7 mouse cellular contexts compared by ENCODE assay signal in the genomic region with DNA sequence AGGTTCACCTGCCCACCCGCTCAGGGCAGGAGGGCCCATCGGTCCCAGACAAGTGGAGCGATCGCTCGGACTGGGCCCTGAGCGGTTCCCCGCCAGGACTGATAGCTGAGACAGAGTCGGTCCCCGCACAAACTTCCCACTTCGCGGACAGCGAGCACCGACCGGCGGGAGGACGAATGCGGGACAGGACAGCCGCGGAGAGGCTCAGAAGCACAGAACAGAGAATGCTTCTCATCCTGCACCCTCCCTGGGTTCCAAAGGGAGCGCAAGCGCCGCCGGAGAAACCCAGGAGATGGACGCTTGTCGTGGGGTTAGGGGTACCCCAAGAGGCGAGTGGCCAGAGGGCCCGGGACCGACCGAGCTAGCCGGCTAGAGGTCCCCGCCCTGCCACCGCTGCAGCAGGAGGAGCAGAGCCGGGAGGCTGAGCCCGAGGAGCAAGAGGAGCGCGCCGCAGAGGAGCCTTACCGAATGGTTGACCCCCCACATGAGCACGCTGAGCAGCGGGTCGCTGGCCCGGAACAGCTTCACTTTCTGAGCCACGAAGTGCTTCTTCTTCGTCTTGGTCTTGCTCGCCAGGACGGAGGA. TPM values are rescaled to one million over a fixed set of nuclear protein-coding genes. Genes with fewer than 3 reads are reported as not detected.
DNase-seq lines count a peak whose midpoint lies in the region; ATAC-seq and TF ChIP-seq lines count a peak whose summit lies in the region.

No protein-coding gene starts in this region.

- DNase-seq in adrenal gland, adult 8-10 months, result peak; percentile 30
- peak; percentile 34 for DNase-seq in heart, postnatal 0 days (ENCODE audit: low spot score)
- DNase-seq in layer of hippocampus, adult 9-11 months, result peak; percentile 24
- peak; percentile 59 to 65 for DNase-seq in lung, postnatal 4 days
- DNase-seq in retina, embryonic 14.5 days (ENCODE audit: low spot score), result peak; percentile 69

- peak; percentile 59 for ATAC-seq in erythroid progenitor cell, adult 5-6 weeks (replicated peaks; ENCODE audit: low FRiP score, poor library complexity, severe bottlenecking)
- ATAC-seq in heart, postnatal 0 days (ENCODE audit: insufficient read depth, low read depth), result peak; percentile 62

- WGBS in heart, postnatal 0 days, result under 1% methylated on average over 43 of the region's 46 CpGs

- H3K4me2 ChIP-seq in heart, postnatal 0 days (ENCODE audit: low read depth, low read length), result peak overlapping the region; percentile 94

- H3K4me3 ChIP-seq in ES-Bruce4 (ENCODE audit: low read depth, low read length), result peak overlapping the region; percentile 82
- H3K4me3 ChIP-seq in heart, postnatal 0 days (ENCODE audit: low read depth, low read length), result peak overlapping the region; percentile 86

- H3K9ac ChIP-seq in ES-Bruce4 (ENCODE audit: low read depth, poor library complexity, severe bottlenecking), result peak overlapping the region; percentile 50
- peak overlapping the region; percentile 74 for H3K9ac ChIP-seq in heart, postnatal 0 days (replicated peaks; ENCODE audit: low read depth, low read length)

- H3K9me3 ChIP-seq in ES-Bruce4 (replicated peaks; ENCODE audit: control insufficient read depth, insufficient read depth, low read length, poor library complexity, severe bottlenecking), result no peaks in the 10 kb centered on the region
- no peaks in the 10 kb centered on the region for H3K9me3 ChIP-seq in heart, postnatal 0 days (replicated peaks; ENCODE audit: control insufficient read depth, low read length)

- no peak for TF ChIP-seq EP300 in ES-Bruce4 (IDR thresholded peaks at IDR 0.05; ENCODE audit: insufficient read depth, low read depth, low read length)
- TF ChIP-seq EP300 in heart, postnatal 0 days (IDR thresholded peaks at IDR 0.05; ENCODE audit: low read depth), result no peak

- H3K27me3 ChIP-seq in ES-Bruce4 (ENCODE audit: control insufficient read depth, insufficient read depth, low read length, poor library complexity, severe bottlenecking), result peaks cover 3% of the 10 kb centered on the region; the same call in 1 of the 2 replicates
- no peaks in the 10 kb centered on the region for H3K27me3 ChIP-seq in heart, postnatal 0 days (ENCODE audit: control insufficient read depth, insufficient read depth, low read length)

- no peak overlapping the region for H3K27ac ChIP-seq in ES-Bruce4 (ENCODE audit: insufficient read depth, low read length)
- peak overlapping the region; percentile 91 for H3K27ac ChIP-seq in heart, postnatal 0 days (ENCODE audit: low read depth)

- TF ChIP-seq POLR2A in ES-Bruce4 (IDR thresholded peaks at IDR 0.05; ENCODE audit: insufficient read depth, low read length), result no peak

- H3K36me3 ChIP-seq in ES-Bruce4 (ENCODE audit: control insufficient read depth, insufficient read depth, low read length, poor library complexity, severe bottlenecking), result no peaks in the 10 kb centered on the region
- no peaks in the 10 kb centered on the region for H3K36me3 ChIP-seq in heart, postnatal 0 days (replicated peaks; ENCODE audit: control insufficient read depth, insufficient read depth, low read length)

- no peaks in the 10 kb centered on the region for H3K4me1 ChIP-seq in ES-Bruce4 (ENCODE audit: control insufficient read depth, insufficient read depth, low read length)
- peaks cover 22% of the 10 kb centered on the region for H3K4me1 ChIP-seq in heart, postnatal 0 days (ENCODE audit: control insufficient read depth, insufficient read depth)

- no peak for TF ChIP-seq CTCF in ES-Bruce4 (IDR thresholded peaks at IDR 0.05; ENCODE audit: low read depth, low read length)
- no peak for TF ChIP-seq CTCF in heart, postnatal 0 days (IDR thresholded peaks at IDR 0.05; ENCODE audit: low read depth)

RNA-seq across cellular contexts. Expression of a gene that starts 0.4 kb away (rescaled TPM):
- 6.3 and 9.6 TPM in 2 replicates for polyA plus RNA-seq in ES-Bruce4 (2011; ENCODE audit: insufficient read depth, insufficient read length, low read depth, missing spikeins)
- 10 to 100 TPM; 35.3 to 46.5 (median 39.4) TPM for total RNA-seq in adrenal gland, adult 8-10 months (2022)
- total RNA-seq in erythroid progenitor cell, adult 5-6 weeks (2015; ENCODE audit: low replicate concordance), result 101 and 117 TPM in 2 replicates
- 61.7 and 82.0 TPM in 2 replicates for total RNA-seq in erythroid progenitor cell, adult 5-6 weeks (2017; ENCODE audit: low replicate concordance)
- 1.3 and 2.3 TPM in 2 replicates for total RNA-seq in heart, postnatal 0 days (2014; rRNA removed; ENCODE audit: low replicate concordance)
- 2.7 and 4.3 TPM in 2 replicates for polyA plus RNA-seq in heart, postnatal 0 days (2015; fragmentation: Nextera tagmentation; extraction: Ambion mirVana)

RNA-seq across cellular contexts. Expression of a gene that starts 0.7 kb away (rescaled TPM):
- not detected in 2 replicates for polyA plus RNA-seq in ES-Bruce4 (2011; ENCODE audit: insufficient read depth, insufficient read length, low read depth, missing spikeins)
- total RNA-seq in adrenal gland, adult 8-10 months (2022), result 1 to 10 TPM in 1 of 4 experiments, under 1 TPM in 3; 0.23 to 1.2 (median 0.79) TPM
- total RNA-seq in erythroid progenitor cell, adult 5-6 weeks (2015; ENCODE audit: low replicate concordance), result 0.72 TPM in 1 of 2 replicates, not detected in the other
- 1.5 and 1.6 TPM in 2 replicates for total RNA-seq in erythroid progenitor cell, adult 5-6 weeks (2017; ENCODE audit: low replicate concordance)
- total RNA-seq in heart, postnatal 0 days (2014; rRNA removed; ENCODE audit: low replicate concordance), result 4.1 TPM in 1 of 2 replicates, not detected in the other
- polyA plus RNA-seq in heart, postnatal 0 days (2015; fragmentation: Nextera tagmentation; extraction: Ambion mirVana), result 0.08 and 0.36 TPM in 2 replicates

Comparison
In these comparisons a context has a peak if more than half of its experiments do, and no peak if none do; other contexts are left out.
1. RNA of a gene that starts 0.4 kb away (total RNA-seq): 61.7 to 117 TPM in erythroid progenitor cell, adult 5-6 weeks and 35.3 to 46.5 TPM in adrenal gland, adult 8-10 months; 1.3 to 2.3 TPM in heart, postnatal 0 days; every median in the first group is over 10 times any median in the second.
2. Peak in every context shown above with its lines, with median percentiles within 50 percentile points of each other: DNase-seq.